Mouse (Mus musculus) adrenal gland, postnatal 14 days (tissue): ENCODE measurements around the gene Tspan11. TPM values are rescaled to one million over a fixed set of nuclear protein-coding genes. Genes with fewer than 3 reads are reported as not detected.
A peak's percentile ranks its signal among the peaks of the same experiment; 100 is the strongest.

ENCODE experiments used
- DNase-seq: peaks from one replicate; pipeline ENCODE4 v3.0.0; 2021; ENCODE audit warnings: mixed read lengths
- total RNA-seq: library from RNA; stranded (reverse); gene quantifications from 2 replicates; pipeline ENCODE4 v1.2.3, GENCODE M21; 2021

The Tspan11 gene
- total RNA-seq, 1 experiment from 2014 or later: 5.2 TPM

DNA sequence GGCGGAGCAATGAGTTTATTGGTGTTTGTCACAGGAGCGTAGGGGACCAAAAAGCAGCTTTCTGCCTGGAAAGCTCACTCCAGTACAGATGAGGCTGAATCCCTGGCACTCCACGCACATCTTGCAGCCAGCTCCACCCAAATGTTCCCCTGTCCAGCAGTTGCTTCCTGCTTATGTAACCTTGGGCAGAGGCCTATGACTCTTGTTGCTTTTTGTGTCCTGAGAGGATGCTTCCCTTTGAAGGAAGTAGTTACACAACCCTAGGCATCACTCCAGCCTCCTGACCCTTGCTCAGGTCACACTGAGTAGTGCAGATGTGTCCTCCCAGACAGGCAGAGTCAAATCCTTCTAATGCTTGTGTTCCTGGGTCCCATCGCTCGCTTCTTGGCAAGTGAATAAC, 46.5 kb downstream of the Tspan11 start:
- no peak for DNase-seq

DNA sequence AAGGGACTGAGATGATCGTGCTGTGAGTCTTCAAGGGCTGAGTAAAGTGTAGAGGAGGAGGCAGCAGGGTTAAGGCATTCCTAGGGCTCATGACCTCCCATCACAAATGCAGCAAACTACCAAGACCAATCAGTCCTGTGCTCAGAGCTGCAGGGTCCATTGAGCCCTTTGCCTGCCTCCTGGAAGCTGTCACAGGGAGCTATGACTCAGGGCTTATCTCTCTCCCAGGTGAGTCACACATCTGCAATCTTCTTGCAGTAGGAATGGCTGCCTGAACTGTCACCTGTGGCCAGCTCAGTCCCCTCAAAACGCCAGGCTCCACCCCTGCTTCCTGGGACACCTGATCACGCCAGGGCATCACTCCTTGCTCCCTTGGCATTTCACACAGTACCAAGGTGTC, 47.7 kb downstream of the Tspan11 start:
- DNase-seq: no peak

DNA sequence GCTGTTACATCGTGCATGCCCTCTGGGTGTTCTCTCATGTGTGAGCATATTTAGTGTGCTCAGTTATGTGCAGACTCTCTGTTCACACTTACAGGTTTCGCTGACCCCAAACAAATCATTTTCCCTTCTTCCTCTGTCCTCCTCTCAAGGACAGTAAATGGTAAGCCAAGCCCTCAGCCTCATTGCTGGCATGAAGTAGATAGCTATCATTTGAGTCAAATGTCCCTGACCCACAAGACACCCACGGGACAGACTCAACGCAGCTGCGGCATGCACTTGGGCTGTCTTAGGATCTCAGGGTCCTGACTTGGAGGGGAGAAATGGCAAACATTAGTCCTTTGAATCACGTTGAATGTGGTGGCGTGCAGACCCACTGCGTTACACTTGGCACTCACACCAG, 55.0 kb downstream of the Tspan11 start:
- DNase-seq: peak; percentile 60

DNA sequence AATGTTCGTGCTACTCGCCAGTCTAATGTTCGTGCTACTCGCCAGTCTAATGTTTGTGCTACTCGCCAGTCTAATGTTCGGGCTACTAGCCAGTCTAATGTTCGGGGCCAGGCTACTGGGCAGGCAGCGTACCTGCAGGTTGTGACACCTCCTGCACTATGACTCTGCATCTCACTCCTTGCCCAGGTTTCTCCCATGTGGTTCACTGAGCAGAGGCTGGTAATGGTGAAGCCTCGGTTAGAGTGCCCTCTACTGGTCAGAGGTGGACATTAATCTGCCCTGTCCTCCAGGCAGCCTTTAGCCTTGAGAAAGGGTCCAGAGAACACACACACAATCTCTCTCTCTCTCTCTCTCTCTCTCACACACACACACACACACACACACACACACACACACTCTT, 58.3 kb downstream of the Tspan11 start:
- peak; percentile 84 for DNase-seq

DNA sequence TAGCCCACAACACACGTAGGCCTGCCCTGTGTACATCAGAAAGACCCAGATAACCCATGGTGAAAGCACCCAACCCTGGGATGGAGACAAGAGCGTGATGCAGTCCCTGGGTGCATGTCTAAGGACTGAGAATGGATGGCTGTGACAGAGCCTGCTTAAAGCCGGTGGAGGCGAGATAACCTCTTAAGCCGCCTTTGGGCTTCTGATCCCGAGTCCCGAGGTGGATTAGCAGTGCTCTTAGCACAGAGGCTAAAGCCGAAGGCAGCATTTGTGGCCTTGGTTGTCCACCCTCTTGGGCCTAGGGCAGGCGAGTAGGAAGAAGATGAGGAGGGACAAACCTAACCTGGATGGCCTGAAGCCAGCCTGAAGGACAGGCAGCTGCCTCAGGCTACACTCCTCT, 61.3 kb downstream of the Tspan11 start:
- no peak for DNase-seq

DNA sequence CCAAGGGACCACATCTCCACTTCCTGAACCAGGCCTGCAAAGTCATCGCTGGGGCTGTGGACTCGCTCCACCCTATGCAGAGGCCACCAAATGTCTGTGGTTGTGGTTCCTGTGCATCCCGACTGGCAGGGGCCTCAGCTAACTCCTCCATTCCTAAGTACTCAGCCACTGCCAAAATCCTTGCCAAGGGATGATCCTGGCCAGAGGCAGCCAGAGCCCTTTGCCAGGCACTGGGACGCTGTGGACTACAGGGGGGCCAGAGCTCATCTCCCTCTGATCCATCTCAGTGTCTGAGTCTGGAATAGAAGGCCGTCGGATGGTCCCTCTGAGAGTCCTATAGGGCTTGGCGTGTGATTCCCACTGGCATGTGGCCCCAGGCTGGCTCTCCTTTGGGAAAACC, 62.5 kb downstream of the Tspan11 start:
- DNase-seq: no peak

DNA sequence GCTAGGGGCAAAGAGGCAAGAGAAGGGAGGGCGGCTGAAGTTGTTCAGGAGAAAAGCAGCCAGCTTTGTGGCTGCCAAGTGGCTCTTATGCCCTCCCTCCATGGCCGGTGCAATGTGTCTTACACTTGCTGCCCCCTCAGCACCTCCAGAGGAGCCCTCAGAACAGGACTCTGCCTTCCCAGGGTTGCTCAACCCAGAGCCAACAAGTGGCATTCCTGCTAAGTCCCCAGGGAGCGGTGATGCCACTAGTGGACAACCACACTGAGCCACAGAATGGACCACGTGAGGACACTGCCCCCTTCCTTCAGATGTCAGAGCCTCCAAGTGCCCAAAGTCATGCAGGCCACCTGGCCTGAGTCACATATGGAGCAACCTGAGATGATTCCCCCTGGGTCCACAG, 65.7 kb downstream of the Tspan11 start:
- no peak for DNase-seq

DNA sequence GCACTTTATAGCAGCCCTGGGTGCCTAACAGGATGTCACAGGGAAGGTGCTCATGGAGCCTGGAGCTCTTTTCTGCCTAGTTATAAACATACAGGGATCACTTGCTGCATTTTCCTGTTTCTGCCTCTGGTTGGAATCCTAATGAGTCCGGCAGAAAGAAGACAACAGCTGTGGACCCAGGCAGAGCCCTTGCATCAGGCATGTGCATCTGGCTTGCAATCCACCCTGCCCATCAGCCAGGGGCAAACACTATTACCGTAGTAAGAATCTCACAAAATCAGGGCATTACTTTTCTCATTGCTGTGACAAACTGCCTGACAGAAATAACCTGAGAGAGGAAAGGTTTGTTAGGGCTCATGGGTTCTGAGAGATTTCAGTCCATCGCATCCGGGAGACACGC, 68.8 kb downstream of the Tspan11 start:
- no peak for DNase-seq

DNA sequence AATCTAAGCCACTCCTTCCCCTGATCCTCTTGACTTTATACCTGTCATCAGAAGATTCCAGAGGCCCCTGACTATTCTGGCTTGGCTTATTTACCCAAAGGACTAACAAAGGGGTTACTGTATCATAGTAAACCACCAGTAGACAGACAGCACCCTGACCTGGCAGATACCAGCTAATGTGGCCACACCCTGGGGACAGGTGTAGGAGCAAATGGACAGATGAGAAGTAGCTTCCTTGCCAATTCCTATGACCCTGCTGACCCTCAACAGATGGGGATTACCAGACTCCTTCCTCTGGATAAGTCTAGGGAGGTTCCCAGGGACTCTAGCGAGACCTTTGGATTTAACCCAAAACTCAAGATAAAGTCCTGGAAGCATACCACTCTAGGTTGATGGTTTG, 72.8 kb downstream of the Tspan11 start:
- no peak for DNase-seq

DNA sequence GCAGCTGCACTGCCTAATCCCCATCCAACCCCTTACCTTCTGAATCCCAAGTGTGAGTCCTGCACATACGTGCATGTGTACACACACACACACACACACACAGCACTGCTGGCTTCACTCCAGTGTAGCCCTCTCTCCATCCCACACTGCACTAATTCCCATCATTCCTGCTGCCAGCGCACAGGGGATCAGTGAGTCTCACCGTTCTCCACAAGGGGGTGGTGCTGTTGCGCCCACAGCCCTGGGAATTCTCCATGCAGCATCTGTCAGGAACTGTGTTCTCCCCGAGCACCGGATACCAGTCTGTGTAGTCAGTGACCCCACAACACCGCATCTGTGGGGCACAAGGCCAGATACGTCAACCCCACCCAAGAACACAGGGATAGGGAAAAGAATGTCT, 78.1 kb downstream of the Tspan11 start:
- no peak for DNase-seq

DNA sequence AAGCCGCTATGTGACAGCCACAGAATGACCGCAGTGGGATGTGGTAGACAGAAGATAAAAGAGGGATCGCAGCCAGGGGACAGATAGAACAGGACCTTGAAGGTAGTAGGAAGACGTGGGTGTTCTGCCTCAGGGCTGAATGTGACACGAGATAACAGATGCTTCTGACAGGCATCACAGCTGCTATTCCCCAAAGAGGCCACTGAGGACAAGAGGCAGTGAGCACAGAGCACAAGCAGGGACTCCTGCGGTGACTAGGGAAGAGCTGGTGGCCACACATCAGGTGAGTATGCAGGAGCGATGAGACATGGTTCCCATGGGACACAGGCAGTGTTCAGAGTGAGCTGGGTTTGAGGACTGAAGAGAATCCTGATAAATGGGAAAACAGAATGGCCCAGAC, 82.3 kb downstream of the Tspan11 start:
- no peak for DNase-seq

DNA sequence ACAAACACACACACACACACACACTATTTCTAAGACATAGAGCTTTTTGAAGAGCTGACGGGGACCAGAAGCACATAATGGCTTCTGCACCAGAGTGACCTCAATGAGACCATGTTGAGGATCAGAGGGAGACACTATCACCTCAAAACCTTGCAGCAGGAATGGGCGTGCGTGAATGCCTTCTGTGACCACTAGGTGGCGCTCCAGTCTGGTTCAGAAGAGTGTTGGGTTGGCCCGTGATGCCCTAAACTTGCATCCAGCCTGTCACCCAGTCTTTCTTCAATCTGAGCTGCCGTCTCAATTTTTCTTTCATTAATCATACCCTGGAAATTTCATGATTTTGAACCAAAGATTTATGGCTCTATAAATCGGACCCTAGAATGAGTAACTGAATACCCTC, 82.7 kb downstream of the Tspan11 start:
- DNase-seq: peak; percentile 90

DNA sequence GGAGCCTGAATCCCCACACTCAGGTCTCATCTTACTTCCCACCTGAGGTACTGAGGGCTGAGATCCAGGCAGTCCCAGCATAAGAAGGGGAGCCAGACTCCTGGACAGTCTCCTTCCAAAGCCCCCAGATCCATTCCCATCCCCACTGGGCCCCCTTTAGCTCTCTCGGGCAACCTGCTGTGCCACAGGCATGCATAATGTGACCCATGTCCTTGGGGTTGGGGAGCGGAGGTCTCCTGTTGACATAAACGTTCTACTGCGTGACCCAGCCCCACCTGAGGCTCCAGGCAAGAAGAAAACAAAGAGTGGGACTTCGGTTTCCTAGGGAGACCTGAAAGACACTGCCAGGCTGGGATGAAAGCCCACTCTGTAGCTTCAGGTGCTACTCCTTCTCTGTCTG, 83.5 kb downstream of the Tspan11 start:
- no peak for DNase-seq

DNA sequence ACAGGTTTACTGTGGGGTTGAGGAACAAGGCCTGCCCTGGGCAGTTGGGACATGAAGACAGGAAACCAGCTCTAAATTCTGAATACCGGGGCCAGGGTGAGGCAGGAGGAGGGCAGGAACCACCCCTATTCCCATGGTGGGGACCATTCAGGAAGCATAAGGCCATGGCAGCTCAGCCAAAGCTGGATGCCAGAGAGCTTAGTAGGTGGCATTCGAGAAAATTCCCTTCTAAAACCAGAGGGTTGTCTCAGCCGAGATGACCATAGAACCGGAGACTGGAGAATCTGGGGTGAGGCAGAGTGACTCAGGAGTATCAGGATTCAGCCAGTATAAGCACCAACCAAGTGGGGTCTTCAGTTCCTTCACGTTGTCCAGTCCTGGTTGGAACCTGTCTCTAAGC, 84.5 kb downstream of the Tspan11 start:
- DNase-seq: no peak

DNA sequence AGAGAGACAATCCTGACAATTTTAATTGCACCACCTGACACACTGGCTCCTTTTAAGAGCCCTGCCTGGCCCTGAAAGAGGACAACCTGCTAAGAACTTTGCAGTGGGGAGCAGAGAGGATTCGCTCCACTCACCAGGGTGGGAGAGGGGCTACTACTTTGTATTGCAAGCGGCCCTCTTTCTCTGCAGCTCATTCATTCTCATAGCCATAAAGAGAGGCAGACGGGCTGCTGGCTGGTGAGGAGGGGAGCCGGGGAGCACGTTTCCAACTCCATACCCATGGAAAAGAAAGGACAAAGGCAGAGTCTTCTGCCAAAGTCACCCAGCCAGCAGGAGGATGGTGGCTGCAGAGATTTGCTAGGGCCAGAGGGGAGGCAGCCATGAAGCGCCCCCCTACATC, 86.2 kb downstream of the Tspan11 start:
- DNase-seq: no peak

DNA sequence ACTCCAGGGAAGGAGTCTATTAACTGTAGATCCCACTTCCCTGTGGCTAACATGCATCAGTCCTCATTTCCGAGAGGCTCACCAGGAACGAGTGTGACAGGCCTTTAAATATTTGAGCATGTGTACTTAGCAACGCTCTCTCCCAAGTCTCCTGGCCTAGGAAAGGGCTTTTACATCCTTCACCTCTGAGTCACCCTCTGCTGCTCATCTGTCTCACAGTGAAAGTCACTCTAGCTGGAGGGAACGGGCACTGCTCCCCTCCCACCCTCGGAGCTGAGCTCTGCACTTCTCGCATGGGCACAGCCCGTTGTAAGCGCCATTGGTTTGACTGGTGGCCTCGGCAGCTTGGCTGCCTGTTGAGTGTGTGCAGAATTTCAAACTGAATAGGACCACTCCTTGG, 86.6 kb downstream of the Tspan11 start:
- peak; percentile 62 for DNase-seq

DNA sequence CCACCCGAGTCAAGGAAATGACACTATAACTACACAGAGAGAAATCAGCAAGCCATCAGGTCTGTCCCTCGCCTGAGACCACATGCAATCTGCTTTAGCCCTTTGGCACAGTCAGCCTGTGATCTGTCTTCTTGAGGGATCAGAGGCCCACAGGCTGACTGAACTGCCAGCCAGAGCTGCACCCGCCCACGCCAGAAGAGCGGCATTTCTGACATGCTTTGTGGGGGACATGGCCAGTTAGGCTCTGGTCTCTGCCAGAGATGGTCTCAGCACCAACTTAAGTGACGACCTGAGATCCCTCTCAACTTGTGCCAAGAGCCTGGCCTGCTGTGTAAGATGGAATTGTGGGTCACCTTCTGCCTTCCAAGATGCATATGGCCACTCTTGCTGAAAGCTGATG, 89.3 kb downstream of the Tspan11 start:
- DNase-seq: no peak

DNA sequence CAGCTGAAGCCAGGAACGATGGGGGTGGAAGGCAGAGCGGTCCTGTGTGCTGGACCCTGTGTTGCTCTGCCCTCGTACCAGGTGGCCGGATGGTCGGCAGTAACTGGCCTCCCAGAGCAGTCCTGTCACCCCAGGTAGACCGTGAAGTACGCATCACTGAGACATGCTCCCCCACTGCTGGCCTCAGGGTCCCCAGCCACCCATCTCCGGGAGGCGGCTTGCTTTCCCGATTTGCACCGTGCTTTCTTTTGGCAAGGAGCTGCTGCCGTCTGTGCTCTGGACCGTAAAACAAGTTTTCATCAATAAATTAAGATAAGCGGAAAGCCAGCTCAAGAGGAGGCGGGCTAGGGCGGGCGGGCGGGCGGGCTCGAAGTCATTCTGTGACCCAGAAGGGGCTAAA, 91.6 kb downstream of the Tspan11 start:
- no peak for DNase-seq

DNA sequence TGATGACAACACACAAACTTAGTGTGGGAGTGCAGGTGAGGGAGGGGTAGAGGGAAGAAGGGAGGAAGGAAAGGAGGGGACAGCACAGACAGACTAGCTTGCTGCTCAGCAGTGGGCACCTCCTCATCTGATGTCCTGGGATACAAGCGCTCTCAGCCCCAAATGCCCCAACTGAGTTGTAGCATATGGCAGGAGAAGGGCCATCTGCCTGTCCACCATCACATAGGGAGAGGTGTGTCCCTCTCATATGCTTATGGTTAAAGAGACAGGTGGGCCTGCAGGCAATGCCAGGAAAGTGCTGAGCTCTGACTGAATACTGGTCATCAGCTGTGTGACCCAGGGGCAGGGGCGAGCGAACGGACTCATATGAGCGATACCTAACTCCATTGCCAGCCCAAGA, 92.4 kb downstream of the Tspan11 start:
- no peak for DNase-seq

DNA sequence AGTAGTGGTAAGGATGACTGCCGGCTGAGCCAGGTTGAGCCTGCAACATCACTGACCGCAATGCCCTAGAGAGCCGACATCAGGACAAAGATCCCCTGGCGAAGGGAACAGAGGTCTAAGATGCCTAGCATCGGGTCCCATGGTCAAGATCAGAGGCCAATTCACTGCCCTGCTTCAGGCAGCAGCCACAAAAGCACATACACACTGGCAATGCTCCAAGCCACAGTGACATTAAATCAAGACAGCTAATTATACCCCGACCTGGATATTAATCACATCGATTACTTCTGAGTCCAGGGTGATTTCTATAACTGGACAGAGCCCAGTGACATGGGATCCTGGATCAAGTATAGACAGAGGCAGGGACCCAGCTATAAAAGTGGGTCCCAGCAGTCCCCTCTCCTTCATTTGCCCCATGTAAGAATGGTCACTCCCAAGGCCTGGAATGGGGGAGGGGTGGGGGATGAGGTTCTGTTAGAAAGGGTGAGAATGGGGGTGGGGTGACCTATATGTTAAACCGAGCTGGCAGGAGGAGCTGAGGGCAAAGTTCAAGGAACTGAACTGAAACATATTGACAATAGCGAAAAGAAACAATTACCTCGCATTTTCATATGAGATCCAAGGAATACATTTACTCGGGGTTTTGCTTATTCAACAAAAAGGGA, 93.1 kb downstream of the Tspan11 start:
- no peak for DNase-seq

DNA sequence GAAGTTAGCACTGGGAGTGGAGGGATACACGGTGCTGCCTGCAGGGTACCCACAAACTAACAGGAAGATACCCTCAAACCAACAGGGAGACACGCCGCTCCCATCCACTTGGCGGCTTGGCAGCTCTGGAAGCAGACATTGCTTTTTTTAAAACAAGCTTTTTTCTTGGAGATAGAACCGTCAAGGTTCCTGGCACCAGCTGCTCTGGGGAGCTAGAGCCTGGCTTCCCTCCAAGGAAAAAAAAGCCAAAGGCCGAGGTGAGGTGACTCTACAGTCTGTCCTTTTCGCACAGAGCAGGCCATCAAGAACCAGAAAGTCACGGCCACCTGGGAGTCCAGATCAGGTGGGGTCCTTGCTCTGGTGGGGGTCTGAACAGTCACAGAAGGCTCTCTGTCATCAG, 93.8 kb downstream of the Tspan11 start:
- peak; percentile 85 for DNase-seq

DNA sequence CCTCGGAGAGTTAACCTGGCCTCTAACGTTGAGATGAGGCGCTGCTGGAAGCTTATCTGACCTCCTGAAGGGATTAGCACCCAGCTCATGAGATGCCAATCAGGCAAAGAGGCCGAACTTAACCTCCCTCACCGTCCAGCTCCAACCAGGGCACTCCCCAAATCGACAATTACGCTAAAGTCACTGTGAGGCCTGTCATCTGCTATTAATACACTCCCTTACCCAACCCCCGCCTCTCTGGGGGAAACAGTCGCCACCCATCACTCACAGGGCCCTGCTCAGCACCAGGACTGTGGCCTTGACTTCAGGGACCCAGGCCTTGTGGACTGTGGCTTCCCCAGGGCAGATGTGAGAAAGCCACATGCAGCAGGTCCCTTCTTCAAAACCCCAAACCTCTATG, 99.0 kb downstream of the Tspan11 start:
- DNase-seq: no peak

DNA sequence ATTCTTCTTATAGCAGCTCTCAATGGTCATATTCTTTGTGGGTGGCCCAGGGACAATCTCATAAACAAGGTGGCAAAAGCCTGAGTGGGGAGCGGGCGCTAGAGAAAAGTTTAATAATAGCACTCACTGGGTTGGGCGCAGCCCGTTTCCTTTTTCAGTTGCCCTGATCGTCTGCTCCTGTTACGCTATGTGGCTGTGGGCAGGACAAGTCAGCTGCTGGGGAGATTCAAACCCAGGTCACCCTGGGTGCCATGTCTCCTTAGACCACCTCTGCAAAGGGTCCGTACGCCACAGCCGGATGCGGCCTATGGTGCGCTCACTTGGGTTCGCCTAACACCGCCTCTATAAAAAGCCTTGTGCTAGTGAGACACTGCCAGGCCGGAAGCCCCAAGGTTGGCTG, 100.0 kb downstream of the Tspan11 start:
- peak; percentile 39 for DNase-seq

DNA sequence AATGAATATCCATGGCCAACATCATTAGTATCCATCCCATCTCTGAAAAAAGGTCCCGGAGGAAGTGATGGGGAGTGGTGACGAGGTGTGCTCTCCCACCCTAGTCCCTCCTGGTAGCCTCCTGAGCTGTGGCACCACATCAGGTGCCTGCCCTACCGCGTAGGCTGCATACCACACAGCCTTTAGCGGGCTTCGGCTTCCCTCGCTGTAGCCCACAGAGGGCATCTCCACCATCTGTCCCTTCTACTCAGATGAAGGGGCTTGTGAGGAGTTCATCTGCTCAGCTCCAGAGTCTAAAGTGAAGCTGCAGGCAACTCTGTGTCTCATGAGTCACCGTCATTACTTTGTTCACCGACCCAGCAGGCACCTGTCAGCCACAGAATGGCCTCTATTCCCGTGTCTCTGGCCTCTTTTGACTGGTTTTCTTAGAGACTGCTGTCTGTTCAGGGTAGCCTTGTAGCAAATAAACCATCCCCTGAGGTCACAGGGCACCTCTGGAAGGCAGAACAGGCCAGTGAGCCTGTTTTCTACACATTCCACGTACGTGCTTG, 101.6 kb downstream of the Tspan11 start:
- DNase-seq: no peak
